Mouse (Mus musculus): ENCODE data around the gene Aqp8. TPM values are rescaled to one million over a fixed set of nuclear protein-coding genes. Genes with fewer than 3 reads are reported as not detected.
A peak's percentile ranks its signal among the peaks of the same experiment; 100 is the strongest.

The Aqp8 gene
- polyA plus RNA-seq (2016; fragmentation: Nextera tagmentation; extraction: Ambion mirVana), result 1.4 and 1.7 TPM in 2 replicates

- Histone ChIP-seq H3K4me3 (no peak within 1 kb of the TSS), H3K9me3 (no peaks in the 10 kb centered on the region), H3K27ac (peak within 1 kb of the TSS; percentile 72), H3K36me3 (no peaks in the 10 kb centered on the region), H3K4me1 (peaks cover 12% of the 10 kb centered on the region), H3K27me3 (ENCODE audit: insufficient read depth, poor library complexity, severe bottlenecking) (0 out of 2 replicates have a peak, but pooled peaks cover 3% of the 10 kb centered on the region)
- peak; percentile 94 for DNase-seq (ENCODE audit: low spot score)
- whole genome bisulfite sequencing, result 52% methylated on average over 9 of the region's 9 CpGs
Observed at GRCm38 (mm10) chr7:123462070-123462501, at the start of gene Aqp8. TSS of gene Aqp8 (plus strand) at chr7:123462291.

- Histone ChIP-seq H3K4me3 (no peak overlapping the region), H3K27ac (no peak overlapping the region), H3K36me3 (peaks cover 23% of the 10 kb centered on the region), H3K27me3 (ENCODE audit: insufficient read depth, poor library complexity, severe bottlenecking) (no peaks in the 10 kb centered on the region), H3K4me1 (no peaks in the 10 kb centered on the region), H3K9me3 (no peaks in the 10 kb centered on the region)
- 73% methylated on average over 4 of the region's 4 CpGs for WGBS
- no peak for DNase-seq (ENCODE audit: low spot score)
Observed at GRCm38 (mm10) chr7:123416803-123417202, 45.3 kb upstream of the Aqp8 start.

DNA sequence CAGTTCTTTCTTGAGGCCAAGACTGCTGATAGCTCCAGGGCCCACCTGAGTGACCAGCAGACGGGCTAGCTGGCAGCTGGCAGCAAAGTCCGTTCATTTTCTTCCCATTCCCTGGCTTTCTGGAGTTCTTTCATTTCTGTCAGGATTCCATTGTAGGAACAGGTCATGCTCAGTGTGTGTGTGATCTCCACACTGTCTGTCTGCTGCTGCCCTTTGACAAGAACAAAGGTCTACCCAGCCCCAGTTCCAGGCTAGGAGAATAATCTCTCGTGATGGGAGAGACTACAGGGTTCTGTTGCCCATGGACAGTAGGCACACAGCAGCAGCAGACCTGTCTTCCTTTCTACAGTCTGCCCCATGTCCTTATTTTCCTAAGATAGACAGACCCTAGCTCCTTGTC, 44.4 kb upstream of the Aqp8 start:
- no peak for DNase-seq (ENCODE audit: low spot score)
- no peak overlapping the region for H3K4me3 ChIP-seq
- H3K9me3 ChIP-seq, result no peaks in the 10 kb centered on the region
- H3K4me1 ChIP-seq, result no peaks in the 10 kb centered on the region
- H3K36me3 ChIP-seq, result peaks cover 27% of the 10 kb centered on the region
- WGBS, result 89% methylated on average over 3 of the region's 3 CpGs
- H3K27ac ChIP-seq, result no peak overlapping the region
- H3K27me3 ChIP-seq (ENCODE audit: insufficient read depth, poor library complexity, severe bottlenecking), result no peaks in the 10 kb centered on the region

DNA sequence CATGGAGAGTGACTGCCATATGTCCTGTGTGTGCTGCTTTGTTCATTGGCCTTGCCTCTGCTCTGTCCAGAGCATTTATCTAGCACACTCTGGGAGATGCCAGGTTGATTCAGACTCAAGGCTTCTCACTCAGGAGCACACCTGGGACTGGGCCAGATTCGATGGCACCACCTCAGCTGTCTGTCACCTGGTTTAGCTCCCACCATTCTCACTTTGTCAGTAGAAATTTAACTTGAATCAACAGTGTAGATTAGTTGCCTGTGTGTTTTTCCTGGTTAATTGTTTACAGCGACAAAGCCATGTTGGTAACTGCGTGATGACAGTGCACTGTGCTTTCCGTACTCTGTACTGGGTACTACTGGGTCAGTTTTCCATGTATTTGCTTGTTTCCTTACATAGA, 42.1 kb upstream of the Aqp8 start:
- 91% methylated on average over 4 of the region's 4 CpGs for WGBS
- no peaks in the 10 kb centered on the region for H3K9me3 ChIP-seq
- peaks cover 46% of the 10 kb centered on the region for H3K36me3 ChIP-seq
- no peak for DNase-seq (ENCODE audit: low spot score)
- H3K4me3 ChIP-seq, result no peak overlapping the region
- H3K27ac ChIP-seq, result no peak overlapping the region
- no peaks in the 10 kb centered on the region for H3K27me3 ChIP-seq (ENCODE audit: insufficient read depth, poor library complexity, severe bottlenecking)
- H3K4me1 ChIP-seq, result peaks cover 4% of the 10 kb centered on the region

DNA sequence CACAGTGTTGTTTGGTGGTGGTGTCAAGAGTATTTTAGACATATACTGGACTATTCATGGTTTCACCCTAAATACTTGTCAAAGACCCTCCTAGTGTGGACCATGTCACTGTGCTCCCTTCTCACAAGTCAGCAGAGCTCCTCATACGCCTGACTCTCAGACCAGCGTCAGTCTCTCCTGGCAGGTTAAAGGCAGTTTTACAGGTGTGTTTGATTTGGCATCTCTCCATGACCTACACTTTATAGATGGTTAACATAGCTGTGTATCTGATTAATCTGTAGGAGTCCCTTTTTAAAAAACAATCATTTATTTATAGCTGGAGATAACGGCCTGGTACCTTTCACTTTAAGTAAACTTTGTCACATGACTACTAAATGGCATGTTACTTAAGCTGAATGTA, 40.1 kb upstream of the Aqp8 start:
- 85% methylated on average over 3 of the region's 3 CpGs for WGBS
- Histone ChIP-seq H3K27ac (no peak overlapping the region), H3K9me3 (no peaks in the 10 kb centered on the region), H3K36me3 (peaks cover 46% of the 10 kb centered on the region), H3K4me1 (peaks cover 14% of the 10 kb centered on the region), H3K27me3 (ENCODE audit: insufficient read depth, poor library complexity, severe bottlenecking) (no peaks in the 10 kb centered on the region), H3K4me3 (no peak overlapping the region)
- no peak for DNase-seq (ENCODE audit: low spot score)

DNA sequence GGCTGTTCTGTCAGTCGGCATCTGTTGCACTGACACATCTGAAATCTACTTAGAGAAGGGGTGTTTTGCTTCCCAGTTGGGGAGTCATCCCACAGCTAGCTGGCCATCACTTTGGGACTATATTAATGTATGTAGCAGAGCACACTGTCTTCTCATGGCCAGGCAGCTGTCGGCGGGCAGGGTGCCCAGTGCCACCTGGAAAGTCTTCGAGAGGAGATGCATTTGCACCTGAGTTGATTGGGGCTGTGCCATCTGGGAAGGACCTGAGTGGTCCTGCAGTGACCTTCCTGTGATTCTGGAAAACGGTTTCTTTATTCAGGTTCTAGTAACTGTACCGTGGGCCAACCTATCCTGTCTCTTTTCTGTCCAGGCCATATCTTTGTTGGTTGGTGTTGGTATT, 37.8 kb upstream of the Aqp8 start:
- no peak for DNase-seq (ENCODE audit: low spot score)
- Histone ChIP-seq H3K36me3 (peaks cover 56% of the 10 kb centered on the region), H3K9me3 (no peaks in the 10 kb centered on the region), H3K4me3 (no peak overlapping the region), H3K27me3 (ENCODE audit: insufficient read depth, poor library complexity, severe bottlenecking) (no peaks in the 10 kb centered on the region), H3K27ac (no peak overlapping the region), H3K4me1 (peaks cover 14% of the 10 kb centered on the region)
- 88% methylated on average over 6 of the region's 6 CpGs for WGBS

DNA sequence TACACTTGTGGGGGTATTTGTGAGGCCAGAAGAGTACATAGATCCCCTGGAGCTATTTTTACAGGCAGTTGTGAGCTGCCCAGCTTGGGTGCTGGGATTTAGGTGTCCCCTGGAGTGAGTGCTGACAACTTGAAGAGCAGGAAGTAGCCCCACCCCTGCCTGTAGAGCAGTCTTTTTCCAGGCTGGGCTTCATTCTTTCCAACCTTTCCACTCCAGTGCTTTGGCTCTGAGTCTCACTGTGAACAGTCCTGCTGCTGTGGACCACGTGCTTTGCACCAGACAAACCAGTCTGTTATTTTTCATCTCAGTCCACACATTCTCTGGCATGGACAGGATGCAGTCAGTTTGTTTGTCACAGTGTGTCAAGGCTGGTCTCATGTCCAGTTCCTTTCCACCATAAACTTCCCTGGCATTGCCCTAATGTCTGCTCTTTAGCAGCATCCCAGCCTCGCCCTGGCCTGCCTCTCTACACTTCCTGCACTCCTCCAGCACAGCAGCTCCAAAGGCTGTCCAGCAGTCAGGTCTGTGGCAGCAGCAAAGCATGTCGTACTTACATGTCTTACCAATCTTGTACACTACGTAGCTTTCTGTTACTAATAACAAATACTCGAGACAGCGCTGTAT, 36.8 kb upstream of the Aqp8 start:
- H3K4me1 ChIP-seq, result peaks cover 14% of the 10 kb centered on the region
- no peak for DNase-seq (ENCODE audit: low spot score)
- WGBS, result 70% methylated on average over 6 of the region's 6 CpGs
- H3K27me3 ChIP-seq (ENCODE audit: insufficient read depth, poor library complexity, severe bottlenecking), result no peaks in the 10 kb centered on the region
- peaks cover 56% of the 10 kb centered on the region for H3K36me3 ChIP-seq
- H3K4me3 ChIP-seq, result no peak overlapping the region
- no peaks in the 10 kb centered on the region for H3K9me3 ChIP-seq
- no peak overlapping the region; the same call in 1 of the 2 replicates for H3K27ac ChIP-seq

- no peaks in the 10 kb centered on the region for H3K9me3 ChIP-seq
- peaks cover 32% of the 10 kb centered on the region for H3K36me3 ChIP-seq
- peak; percentile 71 for DNase-seq (ENCODE audit: low spot score)
- WGBS, result 69% methylated on average over 8 of the region's 8 CpGs
- H3K27me3 ChIP-seq (ENCODE audit: insufficient read depth, poor library complexity, severe bottlenecking), result no peaks in the 10 kb centered on the region
- peaks cover 10% of the 10 kb centered on the region for H3K4me1 ChIP-seq
- no peak overlapping the region for H3K27ac ChIP-seq
- no peak overlapping the region for H3K4me3 ChIP-seq
Observed at GRCm38 (mm10) chr7:123429624-123430410, 32.3 kb upstream of the Aqp8 start.

DNA sequence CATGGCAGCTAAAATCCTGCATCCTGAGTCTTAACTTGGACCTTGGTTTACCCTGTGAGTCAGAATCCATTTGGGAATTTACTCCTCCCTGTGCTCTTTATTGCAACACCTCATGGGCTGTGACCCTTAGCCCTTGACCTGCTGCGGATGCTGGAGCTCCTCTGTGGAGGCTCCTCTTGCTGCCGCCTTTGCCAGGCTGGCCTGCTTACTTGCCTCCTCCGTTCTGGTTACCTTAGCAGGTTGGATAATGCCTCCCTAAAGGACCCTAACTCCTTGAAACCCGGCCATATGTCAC, 31.7 kb upstream of the Aqp8 start:
- peaks cover 32% of the 10 kb centered on the region for H3K36me3 ChIP-seq
- DNase-seq (ENCODE audit: low spot score), result peak; percentile 65
- WGBS, result 83% methylated on average over 4 of the region's 4 CpGs

DNA sequence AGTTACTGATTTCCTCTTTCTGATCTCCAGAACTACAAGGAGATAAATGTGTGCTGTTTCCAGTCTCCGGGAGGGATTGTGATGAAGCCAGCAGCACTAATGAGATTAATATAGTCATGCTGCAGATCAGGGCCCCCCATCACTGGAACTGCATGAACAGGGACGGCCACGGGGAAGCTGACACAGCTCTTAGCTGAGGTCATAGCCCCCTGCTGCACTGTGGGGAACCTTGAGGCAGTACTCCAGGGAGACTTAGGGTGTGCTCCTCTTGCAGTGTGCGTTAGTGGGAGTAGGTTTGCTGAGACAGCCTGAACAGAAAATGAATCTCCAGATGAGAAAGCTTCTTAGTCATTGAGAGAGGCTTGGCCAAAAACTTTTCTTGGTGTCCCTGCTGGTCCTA, 30.9 kb upstream of the Aqp8 start:
- Histone ChIP-seq H3K27ac (no peak overlapping the region), H3K4me3 (no peak overlapping the region), H3K36me3 (peaks cover 32% of the 10 kb centered on the region), H3K27me3 (ENCODE audit: insufficient read depth, poor library complexity, severe bottlenecking) (no peaks in the 10 kb centered on the region), H3K9me3 (no peaks in the 10 kb centered on the region), H3K4me1 (no peaks in the 10 kb centered on the region)
- DNase-seq (ENCODE audit: low spot score), result peak; percentile 70
- 87% methylated on average over 4 of the region's 4 CpGs for WGBS

More for the DNA sequence above, 31.7 kb upstream of the Aqp8 start:
- peaks cover 8% of the 10 kb centered on the region for H3K4me1 ChIP-seq
- H3K4me3 ChIP-seq, result no peak overlapping the region
- no peaks in the 10 kb centered on the region for H3K9me3 ChIP-seq
- H3K27me3 ChIP-seq (ENCODE audit: insufficient read depth, poor library complexity, severe bottlenecking), result no peaks in the 10 kb centered on the region
- H3K27ac ChIP-seq, result no peak overlapping the region

GRCm38 (mm10) chr7:123442079-123442478, 20.0 kb upstream of the Aqp8 start:
- H3K4me1 ChIP-seq, result no peaks in the 10 kb centered on the region
- peak; percentile 53 for DNase-seq (ENCODE audit: low spot score)
- 67% methylated on average over 1 of the region's 1 CpGs for WGBS
- no peak overlapping the region for H3K4me3 ChIP-seq
- H3K27me3 ChIP-seq (ENCODE audit: insufficient read depth, poor library complexity, severe bottlenecking), result no peaks in the 10 kb centered on the region
- no peaks in the 10 kb centered on the region for H3K36me3 ChIP-seq
- H3K9me3 ChIP-seq, result no peaks in the 10 kb centered on the region
- no peak overlapping the region for H3K27ac ChIP-seq

- H3K27ac ChIP-seq, result no peak overlapping the region
- no peaks in the 10 kb centered on the region for H3K9me3 ChIP-seq
- WGBS, result 82% methylated on average over 2 of the region's 2 CpGs
- DNase-seq (ENCODE audit: low spot score), result peak; percentile 61
- no peaks in the 10 kb centered on the region for H3K27me3 ChIP-seq (ENCODE audit: insufficient read depth, poor library complexity, severe bottlenecking)
- no peaks in the 10 kb centered on the region for H3K36me3 ChIP-seq
- peaks cover 6% of the 10 kb centered on the region; the same call in 1 of the 2 replicates for H3K4me1 ChIP-seq
- no peak overlapping the region for H3K4me3 ChIP-seq
Observed at GRCm38 (mm10) chr7:123448794-123449193, 13.3 kb upstream of the Aqp8 start.

- DNase-seq (ENCODE audit: low spot score), result peak; percentile 68
- no peaks in the 10 kb centered on the region for H3K27me3 ChIP-seq (ENCODE audit: insufficient read depth, poor library complexity, severe bottlenecking)
- no peak overlapping the region for H3K4me3 ChIP-seq
- H3K36me3 ChIP-seq, result no peaks in the 10 kb centered on the region
- peaks cover 7% of the 10 kb centered on the region; the same call in 1 of the 2 replicates for H3K4me1 ChIP-seq
- 73% methylated on average over 10 of the region's 10 CpGs for WGBS
- no peaks in the 10 kb centered on the region for H3K9me3 ChIP-seq
- no peak overlapping the region for H3K27ac ChIP-seq
Observed at GRCm38 (mm10) chr7:123449676-123450075, 12.4 kb upstream of the Aqp8 start.
